Mouse (Mus musculus): ENCODE measurements around the gene Tcf7. TPM values are rescaled to one million over a fixed set of nuclear protein-coding genes. Genes with fewer than 3 reads are reported as not detected.
A peak's percentile ranks its signal among the peaks of the same experiment; 100 is the strongest.

The Tcf7 gene
- polyA plus RNA-seq, 1 experiment = 25.3 TPM

GRCm38 (mm10) chr11:52230694-52231093 is 52.1 kb downstream of the Tcf7 start:
- Histone ChIP-seq H3K36me3 (ENCODE audit: control insufficient read depth, insufficient read depth) (no peaks in the 10 kb centered on the region), H3ac (ENCODE audit: control insufficient read depth, insufficient read length, low read depth) (no peak overlapping the region), H3K27me3 (ENCODE audit: control insufficient read depth, insufficient read depth, insufficient read length) (no peaks in the 10 kb centered on the region), H3K79me3 (ENCODE audit: low read depth) (peaks cover 37% of the 10 kb centered on the region), H3K4me3 (ENCODE audit: insufficient read depth, poor library complexity, severe bottlenecking) (no peak overlapping the region), H3K79me2 (ENCODE audit: control insufficient read depth, insufficient read depth) (peaks cover 40% of the 10 kb centered on the region)
- no peak for TF ChIP-seq CTCF (IDR thresholded peaks at IDR 0.05; ENCODE audit: control insufficient read depth, insufficient read depth, insufficient read length)
- TF ChIP-seq MAX (IDR thresholded peaks at IDR 0.05) = no peak
- TF ChIP-seq FOSL1 (IDR thresholded peaks at IDR 0.05; ENCODE audit: insufficient read depth, low read length, poor library complexity, severe bottlenecking) = no peak
- TF ChIP-seq USF1 (IDR thresholded peaks at IDR 0.05; ENCODE audit: low read depth) = no peak
- TF ChIP-seq MYOD1 (IDR thresholded peaks at IDR 0.05; ENCODE audit: control insufficient read depth, insufficient read length, low read depth) = no peak
- no peak for TF ChIP-seq MYOG (IDR thresholded peaks at IDR 0.05; ENCODE audit: control insufficient read depth, extremely low read depth, insufficient read length)
- TF ChIP-seq CEBPB (IDR thresholded peaks at IDR 0.05; ENCODE audit: low read depth) = no peak

DNA sequence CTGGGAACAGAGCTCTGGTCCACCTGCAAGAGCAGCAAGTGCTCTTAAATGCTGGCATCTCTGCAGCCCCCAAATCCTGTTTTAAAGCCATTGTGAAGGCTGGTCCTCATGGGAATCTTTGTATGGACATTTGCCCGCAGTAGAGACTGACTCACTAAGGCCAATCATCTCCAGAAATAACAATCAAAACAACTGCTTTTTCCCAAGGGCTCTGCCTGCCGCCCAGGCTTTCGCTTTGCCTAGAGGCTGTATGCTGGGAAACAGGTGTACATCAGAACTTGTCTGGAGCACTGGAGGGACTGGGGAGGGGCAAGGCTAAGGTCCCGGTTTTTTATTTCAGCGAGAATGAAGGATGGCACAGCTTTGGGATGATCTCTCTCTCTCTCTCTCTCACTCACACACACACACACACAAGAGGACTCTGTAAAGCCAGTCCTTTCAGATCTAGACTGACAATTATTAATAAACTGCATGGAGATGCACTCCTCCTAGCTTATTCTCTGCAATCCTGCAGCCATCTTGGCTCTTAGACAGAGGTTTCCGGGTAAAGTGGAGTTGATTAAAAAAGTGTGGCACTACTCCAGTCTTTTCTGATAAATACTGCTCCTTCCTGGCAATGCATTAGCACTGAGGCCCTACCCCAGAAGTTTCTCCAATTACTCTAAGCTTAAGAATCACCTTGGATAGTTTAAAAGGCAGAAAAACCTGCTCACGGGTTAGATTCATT is 53.9 kb downstream of the Tcf7 start:
- no peak for TF ChIP-seq USF1 (IDR thresholded peaks at IDR 0.05; ENCODE audit: low read depth)
- TF ChIP-seq MYOG (IDR thresholded peaks at IDR 0.05; ENCODE audit: control insufficient read depth, extremely low read depth, insufficient read length) = no peak
- no peak for TF ChIP-seq FOSL1 (IDR thresholded peaks at IDR 0.05; ENCODE audit: insufficient read depth, low read length, poor library complexity, severe bottlenecking)
- peak; percentile 54 for TF ChIP-seq MYOD1 (IDR thresholded peaks at IDR 0.05; ENCODE audit: control insufficient read depth, insufficient read length, low read depth)
- Histone ChIP-seq H3K4me3 (ENCODE audit: insufficient read depth, poor library complexity, severe bottlenecking) (no peak overlapping the region), H3K36me3 (ENCODE audit: control insufficient read depth, insufficient read depth) (no peaks in the 10 kb centered on the region), H3K27me3 (ENCODE audit: control insufficient read depth, insufficient read depth, insufficient read length) (no peaks in the 10 kb centered on the region), H3ac (ENCODE audit: control insufficient read depth, insufficient read length, low read depth) (no peak overlapping the region), H3K79me2 (ENCODE audit: control insufficient read depth, insufficient read depth) (peaks cover 22% of the 10 kb centered on the region), H3K79me3 (ENCODE audit: low read depth) (peaks cover 19% of the 10 kb centered on the region)

GRCm38 (mm10) chr11:52227466-52228226 is 55.2 kb downstream of the Tcf7 start:
- no peaks in the 10 kb centered on the region for H3K27me3 ChIP-seq (ENCODE audit: control insufficient read depth, insufficient read depth, insufficient read length)
- no peak overlapping the region for H3ac ChIP-seq (ENCODE audit: control insufficient read depth, insufficient read length, low read depth)
- H3K36me3 ChIP-seq (ENCODE audit: control insufficient read depth, insufficient read depth) = no peaks in the 10 kb centered on the region
- TF ChIP-seq CTCF (IDR thresholded peaks at IDR 0.05; ENCODE audit: control insufficient read depth, insufficient read depth, insufficient read length) (no peak), USF1 (IDR thresholded peaks at IDR 0.05; ENCODE audit: low read depth) (no peak), FOSL1 (IDR thresholded peaks at IDR 0.05; ENCODE audit: insufficient read depth, low read length, poor library complexity, severe bottlenecking) (no peak), MYOG (IDR thresholded peaks at IDR 0.05; ENCODE audit: control insufficient read depth, extremely low read depth, insufficient read length) (no peak), MYOD1 (IDR thresholded peaks at IDR 0.05; ENCODE audit: control insufficient read depth, insufficient read length, low read depth) (no peak), CEBPB (IDR thresholded peaks at IDR 0.05; ENCODE audit: low read depth) (no peak), MAX (IDR thresholded peaks at IDR 0.05) (no peak)
- peaks cover 7% of the 10 kb centered on the region for H3K79me3 ChIP-seq (ENCODE audit: low read depth)
- H3K4me3 ChIP-seq (ENCODE audit: insufficient read depth, poor library complexity, severe bottlenecking) = no peak overlapping the region
- peaks cover 9% of the 10 kb centered on the region for H3K79me2 ChIP-seq (ENCODE audit: control insufficient read depth, insufficient read depth)

DNA sequence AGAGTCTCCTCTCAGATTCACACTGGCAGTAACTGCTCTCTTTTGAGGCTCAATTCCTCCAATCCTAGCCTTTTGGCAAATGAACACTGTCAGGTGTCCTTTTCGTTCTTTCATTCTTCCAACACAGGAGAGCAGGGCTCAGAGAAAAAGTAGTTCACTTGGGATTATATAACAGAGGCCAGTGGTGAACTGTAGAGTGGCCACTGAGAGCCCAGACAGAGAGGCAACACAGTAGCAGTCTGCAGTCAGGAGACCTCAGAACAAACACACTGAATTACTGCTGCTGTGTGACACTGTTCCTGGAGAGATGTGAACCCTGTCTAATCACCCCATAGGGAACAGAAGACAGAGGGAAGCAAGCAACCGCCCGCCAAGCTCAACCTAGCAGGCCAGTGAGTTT is 55.8 kb downstream of the Tcf7 start:
- Histone ChIP-seq H3K27me3 (ENCODE audit: control insufficient read depth, insufficient read depth, insufficient read length) (no peaks in the 10 kb centered on the region), H3K79me3 (ENCODE audit: low read depth) (peaks cover under 1% of the 10 kb centered on the region), H3K79me2 (ENCODE audit: control insufficient read depth, insufficient read depth) (peaks cover 4% of the 10 kb centered on the region), H3K36me3 (ENCODE audit: control insufficient read depth, insufficient read depth) (no peaks in the 10 kb centered on the region), H3ac (ENCODE audit: control insufficient read depth, insufficient read length, low read depth) (no peak overlapping the region), H3K4me3 (ENCODE audit: insufficient read depth, poor library complexity, severe bottlenecking) (no peak overlapping the region)
- no peak for TF ChIP-seq FOSL1 (IDR thresholded peaks at IDR 0.05; ENCODE audit: insufficient read depth, low read length, poor library complexity, severe bottlenecking)
- no peak for TF ChIP-seq MAX (IDR thresholded peaks at IDR 0.05)
- TF ChIP-seq USF1 (IDR thresholded peaks at IDR 0.05; ENCODE audit: low read depth) = no peak
- no peak for TF ChIP-seq CTCF (IDR thresholded peaks at IDR 0.05; ENCODE audit: control insufficient read depth, insufficient read depth, insufficient read length)
- TF ChIP-seq MYOG (IDR thresholded peaks at IDR 0.05; ENCODE audit: control insufficient read depth, extremely low read depth, insufficient read length) = no peak
- TF ChIP-seq MYOD1 (IDR thresholded peaks at IDR 0.05; ENCODE audit: control insufficient read depth, insufficient read length, low read depth) = no peak
- no peak for TF ChIP-seq CEBPB (IDR thresholded peaks at IDR 0.05; ENCODE audit: low read depth)

DNA sequence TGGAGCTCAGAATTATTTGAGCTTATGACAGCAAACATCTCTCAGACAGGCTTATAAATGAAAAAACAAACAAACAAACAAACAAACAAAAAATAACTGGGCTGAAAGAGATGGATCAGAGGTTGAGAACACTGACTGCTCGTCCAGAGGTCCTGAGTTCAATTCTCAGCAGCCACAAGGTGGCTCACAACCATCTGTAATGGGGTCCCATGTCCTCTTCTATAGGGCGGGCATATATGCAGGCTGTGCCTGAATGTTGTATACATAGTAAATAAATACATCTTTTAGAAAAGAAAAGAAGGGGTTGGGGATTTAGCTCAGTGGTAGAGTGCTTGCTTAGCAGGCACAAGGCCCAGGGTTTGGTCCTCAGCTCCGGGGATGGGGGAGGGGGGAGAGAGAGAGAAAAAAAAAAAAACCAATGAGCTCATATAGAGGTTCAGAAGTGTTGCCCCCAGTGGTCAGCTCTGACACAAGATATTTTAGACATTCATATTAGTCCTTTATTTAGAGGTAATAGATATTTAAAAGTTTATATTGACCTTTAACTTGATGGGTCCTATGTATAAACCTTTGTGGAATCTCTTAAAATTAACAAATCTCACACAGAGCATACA is 56.7 kb downstream of the Tcf7 start:
- no peak for TF ChIP-seq CEBPB (IDR thresholded peaks at IDR 0.05; ENCODE audit: low read depth)
- TF ChIP-seq MAX (IDR thresholded peaks at IDR 0.05) = no peak
- no peak for TF ChIP-seq USF1 (IDR thresholded peaks at IDR 0.05; ENCODE audit: low read depth)
- TF ChIP-seq CTCF (IDR thresholded peaks at IDR 0.05; ENCODE audit: control insufficient read depth, insufficient read depth, insufficient read length) = no peak
- TF ChIP-seq MYOG (IDR thresholded peaks at IDR 0.05; ENCODE audit: control insufficient read depth, extremely low read depth, insufficient read length) = no peak
- TF ChIP-seq FOSL1 (IDR thresholded peaks at IDR 0.05; ENCODE audit: insufficient read depth, low read length, poor library complexity, severe bottlenecking) = no peak
- no peak for TF ChIP-seq MYOD1 (IDR thresholded peaks at IDR 0.05; ENCODE audit: control insufficient read depth, insufficient read length, low read depth)
- Histone ChIP-seq H3K79me3 (ENCODE audit: low read depth) (no peaks in the 10 kb centered on the region), H3K36me3 (ENCODE audit: control insufficient read depth, insufficient read depth) (no peaks in the 10 kb centered on the region), H3K27me3 (ENCODE audit: control insufficient read depth, insufficient read depth, insufficient read length) (no peaks in the 10 kb centered on the region), H3ac (ENCODE audit: control insufficient read depth, insufficient read length, low read depth) (no peak overlapping the region), H3K79me2 (ENCODE audit: control insufficient read depth, insufficient read depth) (no peaks in the 10 kb centered on the region), H3K4me3 (ENCODE audit: insufficient read depth, poor library complexity, severe bottlenecking) (no peak overlapping the region)
